Mouse (Mus musculus): ENCODE measurements around the gene Setdb2. TPM values are rescaled to one million over a fixed set of nuclear protein-coding genes. Genes with fewer than 3 reads are reported as not detected.
A peak's percentile ranks its signal among the peaks of the same experiment; 100 is the strongest.
"Not testable (repeated sequence)": the region's sequence is repeated elsewhere in the genome, so short reads cannot be mapped to it uniquely, and the experiment has no call there.

Gene Setdb2
- polyA plus RNA-seq, 1 experiment from 2014 or later = 10.6 TPM

GRCm38 (mm10) chr14:59440039-59440438 lies 645 bp downstream of the Setdb2 start:
- peak overlapping the region; percentile 64 for H3K4me3 ChIP-seq (ENCODE audit: low read depth, low read length)
- ATAC-seq (ENCODE audit: low FRiP score) = no peak
- no peaks in the 10 kb centered on the region for H3K36me3 ChIP-seq (ENCODE audit: control insufficient read depth, insufficient read depth, low read length)
- 18% methylated on average over 7 of the region's 7 CpGs for WGBS
- no peaks in the 10 kb centered on the region for H3K4me1 ChIP-seq (replicated peaks; ENCODE audit: control insufficient read depth, insufficient read depth, low read length)
- peak overlapping the region; percentile 74 for H3K9ac ChIP-seq (ENCODE audit: low read depth, low read length)
- no peak overlapping the region for H3K27ac ChIP-seq (ENCODE audit: low read depth, low read length)
- H3K9me3 ChIP-seq (ENCODE audit: control insufficient read depth, low read length) = no peaks in the 10 kb centered on the region
- peak overlapping the region; percentile 47 for H3K4me2 ChIP-seq (replicated peaks; ENCODE audit: low read depth, low read length)
- DNase-seq (ENCODE audit: low spot score) = no peak
- no peaks in the 10 kb centered on the region for H3K27me3 ChIP-seq (ENCODE audit: control insufficient read depth, insufficient read depth, low read length)

DNA sequence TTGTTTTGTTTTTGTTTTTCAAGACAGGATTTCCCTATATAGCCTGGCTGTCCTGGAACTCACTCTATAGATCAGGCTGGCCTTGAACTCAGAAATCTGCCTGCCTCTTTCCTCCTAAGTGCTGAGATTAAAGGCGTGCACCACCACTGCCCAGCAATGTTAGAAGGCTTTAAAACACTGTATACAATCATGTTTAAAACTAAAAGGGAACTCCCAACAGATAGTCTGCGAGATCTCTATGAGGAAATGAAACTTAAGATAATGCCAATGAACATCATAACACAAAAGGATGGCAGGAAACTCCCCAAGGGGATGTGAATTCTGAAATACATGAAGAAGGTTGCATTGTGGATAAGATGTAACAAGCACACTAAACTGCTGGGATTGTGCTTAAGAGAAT lies 2.2 kb downstream of the Setdb2 start:
- Histone ChIP-seq H3K4me1 (replicated peaks; ENCODE audit: control insufficient read depth, insufficient read depth, low read length) (no peaks in the 10 kb centered on the region), H3K27me3 (ENCODE audit: control insufficient read depth, insufficient read depth, low read length) (no peaks in the 10 kb centered on the region), H3K4me3 (ENCODE audit: low read depth, low read length) (no peak overlapping the region), H3K9me3 (ENCODE audit: control insufficient read depth, low read length) (no peaks in the 10 kb centered on the region), H3K36me3 (ENCODE audit: control insufficient read depth, insufficient read depth, low read length) (no peaks in the 10 kb centered on the region), H3K27ac (ENCODE audit: low read depth, low read length) (no peak overlapping the region), H3K4me2 (replicated peaks; ENCODE audit: low read depth, low read length) (no peak overlapping the region), H3K9ac (ENCODE audit: low read depth, low read length) (no peak overlapping the region)
- no peak for ATAC-seq (ENCODE audit: low FRiP score)
- 90% methylated on average over 2 of the region's 2 CpGs for WGBS
- no peak for DNase-seq (ENCODE audit: low spot score)

DNA sequence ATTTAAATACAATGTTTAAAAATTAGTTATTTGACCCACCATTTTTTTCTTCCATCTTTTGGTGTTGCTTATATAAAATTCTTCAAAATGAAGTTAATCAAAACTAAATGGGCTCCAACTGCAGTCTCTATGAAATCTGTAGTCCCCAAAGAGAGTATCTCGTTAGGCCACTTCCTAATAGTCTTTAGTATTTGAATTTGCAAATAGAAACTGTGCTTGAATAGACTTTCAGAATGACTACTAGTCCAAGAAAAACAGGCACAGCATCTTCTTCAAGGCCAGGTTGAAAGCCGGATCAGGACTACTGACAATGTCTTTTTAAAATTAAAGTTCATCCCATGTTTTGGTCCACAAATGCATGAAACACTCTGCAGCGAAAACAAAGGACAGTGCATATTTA lies 3.3 kb downstream of the Setdb2 start:
- H3K4me1 ChIP-seq (replicated peaks; ENCODE audit: control insufficient read depth, insufficient read depth, low read length) = no peaks in the 10 kb centered on the region
- 93% methylated on average over 3 of the region's 3 CpGs for WGBS
- no peak overlapping the region for H3K4me2 ChIP-seq (replicated peaks; ENCODE audit: low read depth, low read length)
- no peak overlapping the region for H3K9ac ChIP-seq (ENCODE audit: low read depth, low read length)
- no peaks in the 10 kb centered on the region for H3K9me3 ChIP-seq (ENCODE audit: control insufficient read depth, low read length)
- no peaks in the 10 kb centered on the region for H3K36me3 ChIP-seq (ENCODE audit: control insufficient read depth, insufficient read depth, low read length)
- no peaks in the 10 kb centered on the region for H3K27me3 ChIP-seq (ENCODE audit: control insufficient read depth, insufficient read depth, low read length)
- no peak overlapping the region for H3K4me3 ChIP-seq (ENCODE audit: low read depth, low read length)
- DNase-seq (ENCODE audit: low spot score) = no peak
- ATAC-seq (ENCODE audit: low FRiP score) = no peak
- no peak overlapping the region for H3K27ac ChIP-seq (ENCODE audit: low read depth, low read length)

GRCm38 (mm10) chr14:59435206-59435605 lies 5.5 kb downstream of the Setdb2 start:
- no peak for ATAC-seq (ENCODE audit: low FRiP score)

GRCm38 (mm10) chr14:59433902-59434301 lies 6.8 kb downstream of the Setdb2 start:
- Histone ChIP-seq H3K36me3 (ENCODE audit: control insufficient read depth, insufficient read depth, low read length) (no peaks in the 10 kb centered on the region), H3K9ac (ENCODE audit: low read depth, low read length) (no peak overlapping the region), H3K27ac (ENCODE audit: low read depth, low read length) (no peak overlapping the region), H3K4me1 (replicated peaks; ENCODE audit: control insufficient read depth, insufficient read depth, low read length) (no peaks in the 10 kb centered on the region), H3K27me3 (ENCODE audit: control insufficient read depth, insufficient read depth, low read length) (no peaks in the 10 kb centered on the region), H3K9me3 (ENCODE audit: control insufficient read depth, low read length) (no peaks in the 10 kb centered on the region), H3K4me3 (ENCODE audit: low read depth, low read length) (no peak overlapping the region), H3K4me2 (replicated peaks; ENCODE audit: low read depth, low read length) (no peak overlapping the region)
- ATAC-seq (ENCODE audit: low FRiP score) = no peak
- 80% methylated on average over 2 of the region's 2 CpGs for WGBS
- no peak for DNase-seq (ENCODE audit: low spot score)

More at GRCm38 (mm10) chr14:59435206-59435605, 5.5 kb downstream of the Setdb2 start:
- no peaks in the 10 kb centered on the region for H3K9me3 ChIP-seq (ENCODE audit: control insufficient read depth, low read length)
- H3K27ac ChIP-seq (ENCODE audit: low read depth, low read length) = no peak overlapping the region
- H3K9ac ChIP-seq (ENCODE audit: low read depth, low read length) = no peak overlapping the region
- H3K4me2 ChIP-seq (replicated peaks; ENCODE audit: low read depth, low read length) = no peak overlapping the region
- H3K4me3 ChIP-seq (ENCODE audit: low read depth, low read length) = no peak overlapping the region
- H3K4me1 ChIP-seq (replicated peaks; ENCODE audit: control insufficient read depth, insufficient read depth, low read length) = no peaks in the 10 kb centered on the region
- no peak for DNase-seq (ENCODE audit: low spot score)
- H3K36me3 ChIP-seq (ENCODE audit: control insufficient read depth, insufficient read depth, low read length) = no peaks in the 10 kb centered on the region
- no peaks in the 10 kb centered on the region for H3K27me3 ChIP-seq (ENCODE audit: control insufficient read depth, insufficient read depth, low read length)

- DNase-seq (ENCODE audit: low spot score) = no peak
- Histone ChIP-seq H3K36me3 (ENCODE audit: control insufficient read depth, insufficient read depth, low read length) (no peaks in the 10 kb centered on the region), H3K27ac (ENCODE audit: low read depth, low read length) (no peak overlapping the region), H3K4me1 (replicated peaks; ENCODE audit: control insufficient read depth, insufficient read depth, low read length) (no peaks in the 10 kb centered on the region), H3K9me3 (ENCODE audit: control insufficient read depth, low read length) (no peaks in the 10 kb centered on the region), H3K4me3 (ENCODE audit: low read depth, low read length) (no peak overlapping the region), H3K27me3 (ENCODE audit: control insufficient read depth, insufficient read depth, low read length) (no peaks in the 10 kb centered on the region), H3K4me2 (replicated peaks; ENCODE audit: low read depth, low read length) (no peak overlapping the region), H3K9ac (ENCODE audit: low read depth, low read length) (no peak overlapping the region)
- no peak for ATAC-seq (ENCODE audit: low FRiP score)
- WGBS = 85% methylated on average over 1 of the region's 1 CpGs
These were observed 10.1 kb downstream of the Setdb2 start for GRCm38 (mm10) chr14:59430556-59430955.

DNA sequence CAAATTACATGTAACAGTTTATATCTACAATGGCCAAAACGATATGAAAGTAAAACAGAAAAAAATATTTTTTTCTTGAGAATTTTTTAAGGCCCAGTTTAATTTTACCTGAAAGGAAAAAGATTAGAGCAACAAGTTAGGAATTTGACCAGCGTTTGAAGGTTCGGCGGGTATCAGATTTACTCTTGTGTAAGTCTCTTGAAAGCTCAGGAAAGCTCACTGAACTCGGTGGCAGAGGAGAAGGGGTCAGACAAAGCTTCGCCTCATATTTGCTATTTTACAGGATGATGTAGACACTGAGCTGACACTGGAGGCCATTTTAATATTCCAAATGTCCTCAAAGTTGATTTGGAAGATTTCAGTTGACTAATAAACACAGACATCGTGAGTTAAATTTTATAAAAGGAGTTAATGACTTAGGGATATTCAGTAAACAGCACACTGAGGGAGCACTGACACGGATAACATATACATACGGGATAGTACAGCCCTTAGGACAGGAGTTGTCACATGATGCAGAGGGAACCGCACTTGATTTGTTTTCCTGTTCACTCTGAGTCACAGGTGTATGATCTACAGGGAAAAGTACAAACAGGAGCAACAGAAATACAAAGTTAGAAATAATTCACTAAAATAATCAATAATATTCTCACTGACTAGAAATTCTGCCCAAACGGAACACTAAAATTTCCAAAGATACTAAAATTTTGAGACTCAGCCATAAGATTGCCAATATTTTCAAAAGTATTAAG lies 17.6 kb downstream of the Setdb2 start:
- ATAC-seq (ENCODE audit: low FRiP score) = no peak
- H3K4me3 ChIP-seq (ENCODE audit: low read depth, low read length) = no peak overlapping the region
- H3K36me3 ChIP-seq (ENCODE audit: control insufficient read depth, insufficient read depth, low read length) = no peaks in the 10 kb centered on the region
- no peak overlapping the region for H3K9ac ChIP-seq (ENCODE audit: low read depth, low read length)
- H3K27me3 ChIP-seq (ENCODE audit: control insufficient read depth, insufficient read depth, low read length) = no peaks in the 10 kb centered on the region
- no peak for DNase-seq (ENCODE audit: low spot score)
- H3K4me2 ChIP-seq (replicated peaks; ENCODE audit: low read depth, low read length) = no peak overlapping the region
- no peaks in the 10 kb centered on the region for H3K9me3 ChIP-seq (ENCODE audit: control insufficient read depth, low read length)
- 78% methylated on average over 11 of the region's 11 CpGs for WGBS
- H3K27ac ChIP-seq (ENCODE audit: low read depth, low read length) = no peak overlapping the region
- no peaks in the 10 kb centered on the region for H3K4me1 ChIP-seq (replicated peaks; ENCODE audit: control insufficient read depth, insufficient read depth, low read length)

DNA sequence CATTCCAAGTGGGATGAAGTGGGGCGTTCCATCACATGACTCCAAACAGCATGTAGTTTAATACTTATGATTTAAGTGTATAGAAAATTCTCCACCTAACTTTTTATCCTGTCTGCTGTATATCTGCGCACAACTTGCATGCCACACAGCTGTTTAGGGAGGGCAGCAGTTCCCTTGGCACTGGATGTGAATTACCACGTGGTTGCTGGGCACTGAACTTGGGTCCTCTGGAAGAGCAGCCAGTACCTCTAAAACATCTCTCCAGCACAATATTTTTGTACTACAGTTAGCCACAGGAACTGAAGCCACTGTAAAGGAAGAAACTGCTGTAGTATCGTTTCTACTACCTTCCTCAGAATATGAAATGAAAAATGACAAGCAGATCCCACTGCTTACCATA lies 22.5 kb downstream of the Setdb2 start:
- Histone ChIP-seq H3K36me3 (ENCODE audit: control insufficient read depth, insufficient read depth, low read length) (no peaks in the 10 kb centered on the region), H3K4me1 (replicated peaks; ENCODE audit: control insufficient read depth, insufficient read depth, low read length) (no peaks in the 10 kb centered on the region), H3K27ac (ENCODE audit: low read depth, low read length) (no peak overlapping the region), H3K9ac (ENCODE audit: low read depth, low read length) (no peak overlapping the region), H3K4me3 (ENCODE audit: low read depth, low read length) (no peak overlapping the region), H3K9me3 (ENCODE audit: control insufficient read depth, low read length) (no peaks in the 10 kb centered on the region), H3K27me3 (ENCODE audit: control insufficient read depth, insufficient read depth, low read length) (no peaks in the 10 kb centered on the region), H3K4me2 (replicated peaks; ENCODE audit: low read depth, low read length) (no peak overlapping the region)
- DNase-seq (ENCODE audit: low spot score) (no peak), ATAC-seq (ENCODE audit: low FRiP score) (no peak)
- WGBS = 90% methylated on average over 4 of the region's 4 CpGs

DNA sequence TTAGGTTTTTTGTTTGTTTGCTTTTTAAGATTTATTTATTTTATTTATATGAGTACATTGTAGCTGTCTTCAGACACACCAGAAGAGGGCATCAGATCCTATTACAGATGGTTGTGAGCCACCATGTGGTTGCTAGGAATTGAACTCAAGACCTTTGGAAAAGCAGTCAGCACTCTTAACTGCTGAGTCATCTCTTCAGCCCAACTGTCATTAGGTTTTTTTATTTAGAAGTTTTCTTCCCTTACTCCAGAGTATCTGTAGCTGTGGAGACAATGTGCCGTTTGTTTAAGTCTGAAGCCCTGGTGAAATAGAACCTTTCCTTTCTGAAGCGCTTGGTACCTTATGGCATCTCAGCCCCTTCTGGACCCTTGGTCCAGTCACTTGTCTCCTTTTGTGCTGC lies 25.7 kb downstream of the Setdb2 start:
- ATAC-seq (ENCODE audit: low FRiP score) = not testable (repeated sequence)

More for the DNA sequence above, 25.7 kb downstream of the Setdb2 start:
- not testable (repeated sequence) for H3K36me3 ChIP-seq (ENCODE audit: control insufficient read depth, insufficient read depth, low read length); H3K9me3 ChIP-seq (ENCODE audit: control insufficient read depth, low read length); H3K4me3 ChIP-seq (ENCODE audit: low read depth, low read length); H3K9ac ChIP-seq (ENCODE audit: low read depth, low read length); H3K27ac ChIP-seq (ENCODE audit: low read depth, low read length); H3K27me3 ChIP-seq (ENCODE audit: control insufficient read depth, insufficient read depth, low read length); H3K4me2 ChIP-seq (replicated peaks; ENCODE audit: low read depth, low read length); DNase-seq (ENCODE audit: low spot score); H3K4me1 ChIP-seq (replicated peaks; ENCODE audit: control insufficient read depth, insufficient read depth, low read length)
- 85% methylated on average over 2 of the region's 2 CpGs for WGBS
